Mouse (Mus musculus) myocyte (in vitro differentiated cells): ENCODE data around the gene Cdc42se2.

Source experiments
- CEBPB ChIP-seq: IDR thresholded peaks from 2 replicates; pipeline ENCODE4 v1.6.1; 2011; ENCODE audit warnings: mild to moderate bottlenecking, moderate library complexity; ENCODE audit not compliant: poor library complexity, insufficient read depth, severe bottlenecking
- E2F4 ChIP-seq: IDR thresholded peaks from one replicate; pipeline ENCODE4 v1.6.1; 2011; ENCODE audit warnings: mild to moderate bottlenecking, control low read depth, moderate library complexity; ENCODE audit not compliant: insufficient read depth
- MAX ChIP-seq: IDR thresholded peaks from one replicate; pipeline ENCODE4 v1.6.1; 2011; ENCODE audit warnings: low read depth, mild to moderate bottlenecking, control low read depth
- MYOD1 ChIP-seq, 3 experiments: IDR thresholded peaks; one replicate each; pipeline ENCODE4 v1.6.1; 2011; ENCODE audit warnings: control low read depth in 2 of 3, low read depth in 2 of 3, mild to moderate bottlenecking in 2 of 3, moderate library complexity in 1 of 3; ENCODE audit not compliant: insufficient read length in 2 of 3, control insufficient read depth in 1 of 3
- POLR2A ChIP-seq: IDR thresholded peaks from one replicate; pipeline ENCODE4 v1.6.1; 2011; ENCODE audit warnings: low read depth, mild to moderate bottlenecking, control low read depth, moderate library complexity; ENCODE audit not compliant: insufficient read length
- POLR2AphosphoS2 ChIP-seq: IDR thresholded peaks from one replicate; pipeline ENCODE4 v1.6.1; 2011; ENCODE audit warnings: low read depth, control low read depth; ENCODE audit not compliant: insufficient read length
- REST ChIP-seq: IDR thresholded peaks from one replicate; pipeline ENCODE4 v1.6.1; 2011; ENCODE audit warnings: mild to moderate bottlenecking, control low read depth, moderate library complexity; ENCODE audit not compliant: insufficient read depth, insufficient read length
- SRF ChIP-seq: IDR thresholded peaks from one replicate; pipeline ENCODE4 v1.6.1; 2011; ENCODE audit warnings: low read depth; ENCODE audit not compliant: control insufficient read depth, insufficient read length
- TCF12 ChIP-seq: IDR thresholded peaks from one replicate; pipeline ENCODE4 v1.6.1; 2011; ENCODE audit warnings: mild to moderate bottlenecking, control low read depth; ENCODE audit not compliant: poor library complexity, insufficient read depth, severe bottlenecking
- TCF3 ChIP-seq: IDR thresholded peaks from one replicate; pipeline ENCODE4 v1.6.1; 2011; ENCODE audit warnings: low read depth, control low read depth; ENCODE audit not compliant: insufficient read length
- USF1 ChIP-seq: IDR thresholded peaks from one replicate; pipeline ENCODE4 v1.6.1; 2011; ENCODE audit warnings: low read depth, mild to moderate bottlenecking, control low read depth, moderate library complexity

DNA sequence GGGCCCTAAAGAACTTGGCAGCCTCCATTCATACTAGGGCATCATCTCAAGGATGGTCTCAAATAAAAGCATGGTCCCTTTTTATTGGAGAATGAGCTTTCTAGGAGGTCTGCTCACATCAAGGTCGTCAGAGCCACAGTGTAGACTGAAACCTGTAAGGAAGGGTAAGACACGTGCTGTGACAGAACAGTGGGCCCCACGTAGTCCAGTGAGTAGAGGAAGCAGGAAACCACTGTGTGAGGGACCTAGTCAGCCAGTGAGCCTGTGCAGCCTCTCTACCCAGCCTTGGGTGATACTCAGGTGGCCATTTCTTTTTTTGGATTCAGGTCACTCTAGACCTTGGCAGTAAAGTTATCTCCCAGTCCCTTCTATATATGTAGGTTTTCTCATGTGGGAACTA lies 87.5 kb downstream of the Cdc42se2 start:
- TF ChIP-seq MYOD1 (IDR thresholded peaks at IDR 0.05; ENCODE audit: control insufficient read depth in 1 of 3, insufficient read length in 2 of 3, low read depth in 2 of 3) (no peak), POLR2A (no peak), E2F4 (no peak), REST (no peak), USF1 (no peak), CEBPB (no peak), POLR2AphosphoS2 (peak; percentile 36), SRF (no peak), TCF12 (no peak), MAX (no peak), TCF3 (no peak)
